Mouse (Mus musculus): Measurements from ENCODE around the gene Syce2. TPM values are rescaled to one million over a fixed set of nuclear protein-coding genes. Genes with fewer than 3 reads are reported as not detected.
"Not testable (repeated sequence)": the region's sequence is repeated elsewhere in the genome, so short reads cannot be mapped to it uniquely, and the experiment has no call there.

Gene Syce2
- polyA plus RNA-seq (2016; fragmentation: Nextera tagmentation; extraction: Ambion mirVana) = 110 TPM in 2 replicates

GRCm38 (mm10) chr8:84871376-84872308 lies at the start of gene Syce2:
Gene Syce2 (plus strand): TSS chr8:84872111.
- Histone ChIP-seq H3K9me3 (replicated peaks) (no peaks in the 10 kb centered on the region), H3K27me3 (replicated peaks) (no peaks in the 10 kb centered on the region), H3K4me3 (peak within 1 kb of the TSS; percentile 65), H3K27ac (peak within 1 kb of the TSS; percentile 89), H3K4me1 (peaks cover 43% of the 10 kb centered on the region), H3K4me2 (peak within 1 kb of the TSS; percentile 100), H3K9ac (peak within 1 kb of the TSS; percentile 81), H3K36me3 (peaks cover 38% of the 10 kb centered on the region)
- ATAC-seq = peak; percentile 73
- 8% methylated on average over 44 of the region's 46 CpGs for whole genome bisulfite sequencing (ENCODE audit: insufficient replicate concordance)

GRCm38 (mm10) chr8:84822723-84823122 lies 49.2 kb upstream of the Syce2 start, which contains the start of gene Dand5:
Gene Dand5 (minus strand): TSS chr8:84822823.
- H3K27me3 ChIP-seq (replicated peaks) = no peaks in the 10 kb centered on the region
- H3K9me3 ChIP-seq (replicated peaks) = no peaks in the 10 kb centered on the region
- no peaks in the 10 kb centered on the region for H3K36me3 ChIP-seq
- peak within 1 kb of the TSS; percentile 51 for H3K4me2 ChIP-seq
- H3K4me3 ChIP-seq = no peak within 1 kb of the TSS
- H3K27ac ChIP-seq = no peak within 1 kb of the TSS
- no peak within 1 kb of the TSS for H3K9ac ChIP-seq
- 57% methylated on average over 3 of the region's 3 CpGs for WGBS (ENCODE audit: insufficient replicate concordance)
- peaks cover 53% of the 10 kb centered on the region for H3K4me1 ChIP-seq
- ATAC-seq = no peak

- H3K27ac ChIP-seq = no peak overlapping the region
- peak; percentile 65 for ATAC-seq
- no peaks in the 10 kb centered on the region for H3K36me3 ChIP-seq
- WGBS (ENCODE audit: insufficient replicate concordance) = 4% methylated on average over 18 of the region's 18 CpGs
- 0 out of 2 replicates have a peak overlapping the region, but pooled peaks have one; percentile 3 for H3K9ac ChIP-seq
- no peaks in the 10 kb centered on the region for H3K9me3 ChIP-seq (replicated peaks)
- H3K4me1 ChIP-seq = peaks cover 53% of the 10 kb centered on the region
- peak overlapping the region; percentile 51 for H3K4me2 ChIP-seq
- H3K4me3 ChIP-seq = no peak overlapping the region
- H3K27me3 ChIP-seq (replicated peaks) = no peaks in the 10 kb centered on the region
These were observed 48.3 kb upstream of the Syce2 start for GRCm38 (mm10) chr8:84823653-84824052.

- H3K4me3 ChIP-seq = 0 out of 2 replicates have a peak overlapping the region, but pooled peaks have one; percentile 7
- 0 out of 2 replicates have a peak, but pooled peaks cover 5% of the 10 kb centered on the region for H3K36me3 ChIP-seq
- H3K9me3 ChIP-seq (replicated peaks) = no peaks in the 10 kb centered on the region
- peaks cover 59% of the 10 kb centered on the region for H3K4me1 ChIP-seq
- H3K4me2 ChIP-seq = peak overlapping the region; percentile 51
- WGBS (ENCODE audit: insufficient replicate concordance) = 27% methylated on average over 4 of the region's 4 CpGs
- H3K27me3 ChIP-seq (replicated peaks) = no peaks in the 10 kb centered on the region
- peak overlapping the region; percentile 46 for H3K9ac ChIP-seq
- peak overlapping the region; percentile 81 for H3K27ac ChIP-seq
- ATAC-seq = peak; percentile 53
These were observed 46.3 kb upstream of the Syce2 start for GRCm38 (mm10) chr8:84825636-84826035.

DNA sequence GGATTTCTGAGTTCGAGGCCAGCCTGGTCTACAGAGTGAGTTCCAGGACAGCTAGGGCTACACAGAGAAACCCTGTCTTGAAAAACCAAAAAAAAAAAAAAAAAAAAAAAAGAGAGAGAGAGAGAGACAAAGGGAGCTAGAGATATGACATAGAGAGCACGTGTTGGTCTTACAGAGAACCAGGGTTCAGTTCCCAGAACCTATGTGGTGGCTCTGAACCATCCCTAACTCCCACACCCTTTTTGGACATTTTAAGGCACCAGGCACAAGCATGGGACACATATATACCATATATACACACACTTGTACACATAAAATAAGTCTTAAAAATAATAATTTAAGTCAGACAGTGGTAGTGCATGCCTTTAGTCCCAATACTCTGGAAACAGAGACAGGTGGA lies 45.4 kb upstream of the Syce2 start:
- Histone ChIP-seq H3K4me2 (peak overlapping the region; percentile 51; the same call in 1 of the 2 replicates), H3K4me1 (peaks cover 63% of the 10 kb centered on the region), H3K9ac (peak overlapping the region; percentile 22; the same call in 1 of the 2 replicates)
- 37% methylated on average over 2 of the region's 2 CpGs for WGBS (ENCODE audit: insufficient replicate concordance)
- not testable (repeated sequence) for H3K36me3 ChIP-seq; H3K27ac ChIP-seq; H3K9me3 ChIP-seq (replicated peaks); H3K27me3 ChIP-seq (replicated peaks); H3K4me3 ChIP-seq
- ATAC-seq = peak; percentile 59

- Histone ChIP-seq H3K36me3 (peaks cover 38% of the 10 kb centered on the region), H3K4me2 (peak within 1 kb of the TSS; percentile 79), H3K4me3 (peak within 1 kb of the TSS; percentile 97), H3K9me3 (replicated peaks) (no peaks in the 10 kb centered on the region), H3K27ac (peak within 1 kb of the TSS; percentile 96), H3K9ac (peak within 1 kb of the TSS; percentile 99), H3K27me3 (replicated peaks) (no peaks in the 10 kb centered on the region), H3K4me1 (peaks cover 58% of the 10 kb centered on the region)
- ATAC-seq = peak; percentile 31; the same call in 1 of the 2 replicates
- 31% methylated on average over 11 of the region's 11 CpGs for WGBS (ENCODE audit: insufficient replicate concordance)
These were observed 40.4 kb upstream of the Syce2 start, which contains the start of gene Gadd45gip1 for GRCm38 (mm10) chr8:84831490-84831889. Gene Gadd45gip1 (plus strand): TSS chr8:84831522.

GRCm38 (mm10) chr8:84832034-84832717 lies 39.7 kb upstream of the Syce2 start:
- under 1% methylated on average over 59 of the region's 59 CpGs for WGBS (ENCODE audit: insufficient replicate concordance)

DNA sequence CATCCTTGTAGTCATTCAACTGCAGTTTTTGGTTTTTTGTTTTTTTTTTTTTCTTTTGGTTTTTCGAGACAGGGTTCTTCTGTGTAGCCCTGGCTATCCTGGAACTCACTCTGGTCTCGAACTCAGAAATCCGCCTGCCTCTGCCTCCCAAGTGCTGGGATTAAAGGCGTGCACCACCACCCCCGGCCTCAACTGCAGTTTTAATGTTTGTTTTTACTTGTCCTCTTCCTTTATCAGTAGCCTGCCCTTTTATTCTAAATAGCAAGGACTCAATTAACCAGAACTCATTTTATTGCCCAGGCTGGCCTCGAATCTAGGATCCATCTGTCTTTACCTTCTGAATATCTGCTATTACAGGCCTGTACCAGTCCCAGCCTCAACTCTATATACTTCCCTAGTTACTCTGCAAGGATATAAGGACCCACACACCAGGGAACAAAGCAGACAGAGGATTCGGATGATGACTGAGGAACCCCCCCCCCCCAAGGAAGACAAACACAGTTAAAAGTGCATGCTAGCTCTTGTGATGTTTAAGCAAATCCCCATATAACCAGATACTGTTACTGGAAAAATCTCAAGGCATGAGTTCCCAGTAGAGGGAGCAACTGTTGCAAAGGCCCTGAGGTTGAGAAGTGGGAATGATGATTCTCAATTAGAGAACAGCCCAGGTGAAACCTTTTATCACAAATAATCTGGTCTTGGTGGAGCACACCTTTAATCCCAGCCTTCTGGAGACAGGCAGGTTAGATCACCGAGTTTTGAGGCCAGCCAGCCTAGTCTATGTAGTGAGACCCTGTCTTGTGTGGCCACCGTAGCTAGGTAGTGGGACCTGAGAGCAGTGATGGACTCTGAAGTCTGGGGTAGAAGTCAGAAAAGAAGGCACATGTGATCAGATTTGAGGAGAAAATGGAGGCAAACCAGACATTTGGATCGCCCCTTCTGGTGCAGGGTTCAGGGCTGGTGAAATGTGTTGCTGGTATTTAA lies 38.9 kb upstream of the Syce2 start:
- no peak for ATAC-seq
- Histone ChIP-seq H3K36me3 (peaks cover 53% of the 10 kb centered on the region), H3K9me3 (replicated peaks) (no peaks in the 10 kb centered on the region), H3K4me1 (peaks cover 64% of the 10 kb centered on the region), H3K9ac (peak overlapping the region; percentile 99), H3K27me3 (replicated peaks) (no peaks in the 10 kb centered on the region), H3K27ac (peak overlapping the region; percentile 96), H3K4me2 (peak overlapping the region; percentile 79), H3K4me3 (peak overlapping the region; percentile 97)
- 38% methylated on average over 10 of the region's 10 CpGs for WGBS (ENCODE audit: insufficient replicate concordance)

More at GRCm38 (mm10) chr8:84832034-84832717, 39.7 kb upstream of the Syce2 start:
- peak overlapping the region; percentile 79 for H3K4me2 ChIP-seq
- H3K9me3 ChIP-seq (replicated peaks) = no peaks in the 10 kb centered on the region
- peaks cover 45% of the 10 kb centered on the region for H3K36me3 ChIP-seq
- H3K9ac ChIP-seq = peak overlapping the region; percentile 99
- H3K4me3 ChIP-seq = peak overlapping the region; percentile 97
- peak; percentile 82 for ATAC-seq
- peaks cover 58% of the 10 kb centered on the region for H3K4me1 ChIP-seq
- no peaks in the 10 kb centered on the region for H3K27me3 ChIP-seq (replicated peaks)
- H3K27ac ChIP-seq = peak overlapping the region; percentile 96

DNA sequence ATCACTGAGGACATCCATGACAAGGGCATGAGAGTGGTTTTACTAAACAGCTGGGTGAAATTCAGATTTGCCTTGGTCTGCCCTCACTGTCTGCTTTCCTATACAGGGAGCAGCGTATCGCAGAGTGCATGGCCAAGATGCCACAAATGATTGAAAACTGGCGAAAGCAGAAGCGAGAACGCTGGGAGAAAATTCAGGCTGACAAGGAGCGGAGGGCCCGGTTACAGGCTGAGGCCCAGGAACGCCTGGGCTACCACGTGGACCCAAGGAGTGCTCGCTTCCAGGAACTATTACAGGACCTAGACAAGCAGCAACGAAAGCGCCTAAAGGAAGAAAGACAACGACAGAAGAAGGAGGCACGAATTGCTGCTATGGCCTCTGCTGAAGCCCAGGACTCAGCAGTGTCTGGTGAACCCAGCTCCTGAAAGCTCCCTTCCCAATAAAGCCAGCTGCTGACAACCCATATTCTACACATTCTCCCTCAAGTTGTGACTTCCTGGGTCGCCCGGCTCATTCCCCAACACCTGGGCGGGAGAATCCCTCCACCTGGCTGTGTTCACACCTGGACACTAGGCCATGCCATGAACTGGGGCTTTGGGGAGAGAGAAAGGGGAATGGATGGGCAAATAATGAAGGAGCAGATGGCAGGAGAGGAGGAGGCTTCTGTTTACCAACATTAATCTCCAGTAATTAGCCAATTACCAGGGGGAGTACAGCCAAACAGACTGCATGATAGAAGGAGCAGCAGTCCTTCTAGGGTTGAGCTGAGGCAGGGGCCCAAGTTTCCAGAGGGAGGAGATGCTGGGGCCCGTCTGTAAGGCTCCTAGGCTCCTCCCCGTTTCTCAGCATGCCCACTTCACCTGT lies 37.7 kb upstream of the Syce2 start:
- Histone ChIP-seq H3K4me1 (peaks cover 76% of the 10 kb centered on the region), H3K9me3 (replicated peaks) (no peaks in the 10 kb centered on the region), H3K27me3 (replicated peaks) (no peaks in the 10 kb centered on the region), H3K9ac (peak overlapping the region; percentile 99), H3K4me2 (peak overlapping the region; percentile 79), H3K36me3 (peaks cover 65% of the 10 kb centered on the region), H3K4me3 (peak overlapping the region; percentile 97), H3K27ac (peak overlapping the region; percentile 96)
- no peak for ATAC-seq
- WGBS (ENCODE audit: insufficient replicate concordance) = 82% methylated on average over 19 of the region's 19 CpGs

Data from liver, embryonic 12.5 days (tissue).